Comparison of ENCODE assay signal across 8 mouse cellular contexts in the genomic region with DNA sequence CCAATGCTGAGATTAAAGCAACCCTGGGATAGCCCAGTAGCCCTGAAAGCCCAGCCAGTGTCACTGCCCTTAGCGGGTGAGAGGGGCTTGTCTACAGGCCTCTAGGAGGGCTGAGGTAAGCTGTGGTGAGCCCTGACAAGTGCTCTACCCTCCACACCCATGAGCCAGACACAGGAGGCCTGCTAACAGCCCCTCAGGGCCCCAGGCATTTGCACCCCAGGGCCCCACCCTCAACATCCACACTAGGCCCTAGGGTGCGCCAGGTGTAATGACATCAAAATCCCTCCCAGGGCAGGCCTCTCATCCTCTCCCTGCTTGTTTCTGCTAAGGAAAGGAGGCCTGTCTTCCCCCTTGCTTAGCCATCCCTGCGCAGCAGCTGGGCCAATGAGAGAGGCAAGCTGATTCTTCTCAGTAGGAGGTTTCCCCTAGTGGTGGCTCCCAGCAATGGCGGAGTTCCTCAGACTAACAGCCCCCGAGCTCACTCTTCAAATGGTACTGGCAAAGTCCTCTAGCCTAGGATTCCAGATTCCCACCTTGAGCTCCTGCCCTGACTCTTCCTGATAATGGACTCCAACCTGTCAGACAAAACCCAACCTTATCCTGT. TPM values are rescaled to one million over a fixed set of nuclear protein-coding genes. Genes with fewer than 3 reads are reported as not detected.
A peak's percentile ranks its signal among the peaks of the same experiment; 100 is the strongest.
DNase-seq lines count a peak whose midpoint lies in the region; TF ChIP-seq lines count a peak whose summit lies in the region.

No protein-coding gene starts in this region.

- no peak overlapping the region for H3K27ac ChIP-seq in testis, adult 2 months (ENCODE audit: control insufficient read depth, insufficient read depth, low read depth, low read length)

- peaks cover 5% of the 10 kb centered on the region for H3K4me1 ChIP-seq in testis, adult 2 months (ENCODE audit: control insufficient read depth, insufficient read depth, low read length)

- no peaks in the 10 kb centered on the region for H3K27me3 ChIP-seq in testis, adult 2 months (ENCODE audit: control insufficient read depth, insufficient read depth, low read length)

- DNase-seq in heart, postnatal 4 days, result peak; percentile 65
- DNase-seq in heart, postnatal 36 days, result no peak
- DNase-seq in testis, postnatal 10 days (ENCODE audit: low spot score), result no peak
- peak; percentile 19 for DNase-seq in embryo, embryonic 9.5 days (ENCODE audit: extremely low spot score)
- peak; percentile 20 to 35 for DNase-seq in thymus, postnatal 36 days
- no peak for DNase-seq in T-cell, adult 2 months (ENCODE audit: low spot score)
- no peak for DNase-seq in cerebellum, adult 18-20 months

- H3K36me3 ChIP-seq in testis, adult 2 months (ENCODE audit: control insufficient read depth, insufficient read depth, low read length), result no peaks in the 10 kb centered on the region

- intact Hi-C loops in heart, postnatal 36 days (cut with DNase I), result loop anchor here (10.0 kb wide), 2 partner anchors 378 to 412 kb away; partner anchors contain the start of gene Atxn10

- no peak overlapping the region for H3K4me3 ChIP-seq in testis, adult 2 months (ENCODE audit: control insufficient read depth, low read depth, low read length)

- TF ChIP-seq POLR2A in testis, adult 2 months (IDR thresholded peaks at IDR 0.05; ENCODE audit: control insufficient read depth, low read depth, low read length), result no peak

- peak; percentile 36; the same call in 1 of the 2 replicates for TF ChIP-seq CTCF in testis, adult 2 months (IDR thresholded peaks at IDR 0.05; ENCODE audit: control insufficient read depth, insufficient read depth, insufficient replicate concordance, low read depth, low read length)

RNA-seq across cellular contexts. Expression of gene Ppara, which starts 22.1 kb away (rescaled TPM):
- total RNA-seq in heart, postnatal 4 days (2021), result 10 to 100 TPM; 24.0 to 29.6 TPM
- total RNA-seq in heart, postnatal 36 days (2021), result 10 to 100 TPM; 39.3 to 53.4 TPM
- polyA plus RNA-seq in testis, adult 2 months (2012; rRNA removed), result 0.63 and 1.6 TPM in 2 replicates

Comparison
In these comparisons a context has a peak if more than half of its experiments do, and no peak if none do; other contexts are left out.
1. DNase-seq: peak in heart, postnatal 4 days (single experiment), embryo, embryonic 9.5 days (single experiment) and thymus, postnatal 36 days (2 of 2); none in heart, postnatal 36 days (0 of 2), testis, postnatal 10 days (single experiment), T-cell, adult 2 months (single experiment) and cerebellum, adult 18-20 months (0 of 2).